Mouse (Mus musculus) retina, embryonic 14.5 days (tissue): ENCODE measurements at regions not wholly inside any gene's neighbourhood (a gene's known extent, or its start where the extent isn't known, plus 50 kb on each side); places are given as distances from the start of the nearest gene placed in this dataset.

Experiments used
- DNase-seq: peaks from one replicate; pipeline ENCODE4 v3.0.0-alpha.2; 2015; ENCODE audit warnings: low spot score

- no peak for DNase-seq
Measured at GRCm38 (mm10) chr1:76676836-76677235, 838.1 kb downstream of the Epha4 start.

DNA sequence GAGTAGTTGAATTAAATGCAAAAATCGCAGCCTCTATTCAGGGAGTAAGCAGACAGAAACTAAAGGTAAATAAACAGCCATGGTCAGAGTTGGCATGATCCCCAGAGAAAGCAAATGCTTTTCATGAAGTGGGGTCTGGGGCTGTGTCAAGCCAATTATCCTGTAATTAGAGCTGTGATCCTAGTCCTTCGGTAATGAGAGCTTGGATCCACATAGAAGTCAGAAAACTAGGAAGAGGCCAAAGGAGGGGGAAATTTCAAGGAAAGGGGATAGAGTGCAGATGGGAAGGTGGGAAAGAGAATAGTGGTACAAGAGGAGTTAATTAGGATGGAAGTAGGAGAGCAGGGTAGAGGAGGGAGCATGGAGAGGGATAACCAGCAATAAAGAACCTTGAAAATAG lies 809.3 kb downstream of the Epha4 start:
- peak; percentile 5 for DNase-seq

GRCm38 (mm10) chr1:76717639-76718292 lies 797.1 kb downstream of the Epha4 start:
- DNase-seq = no peak

GRCm38 (mm10) chr1:76724453-76724852 lies 790.4 kb downstream of the Epha4 start:
- DNase-seq = no peak

DNA sequence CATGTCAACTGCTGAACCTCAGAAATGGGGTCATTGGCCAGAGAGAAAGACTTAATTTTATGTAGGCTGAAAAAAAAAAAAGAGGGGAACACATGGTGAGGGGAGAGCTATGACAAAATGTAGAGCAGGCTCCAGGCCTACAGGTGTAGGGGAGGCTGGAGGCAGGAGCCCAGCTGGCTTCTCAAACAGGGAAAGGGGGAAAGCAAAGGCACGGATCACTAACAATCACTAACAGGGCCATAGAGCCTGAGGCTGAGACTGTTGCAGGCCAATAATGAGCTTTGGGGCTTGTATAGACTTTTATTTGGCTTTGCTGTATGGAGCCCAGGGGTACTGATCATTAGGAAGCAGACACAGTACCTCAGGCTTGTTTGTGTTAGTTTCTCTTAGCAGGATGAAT lies 777.9 kb downstream of the Epha4 start:
- no peak for DNase-seq

- no peak for DNase-seq
Measured at GRCm38 (mm10) chr1:76737663-76738062, 777.2 kb downstream of the Epha4 start.

GRCm38 (mm10) chr1:76772694-76773093 lies 742.2 kb downstream of the Epha4 start:
- DNase-seq = no peak

DNA sequence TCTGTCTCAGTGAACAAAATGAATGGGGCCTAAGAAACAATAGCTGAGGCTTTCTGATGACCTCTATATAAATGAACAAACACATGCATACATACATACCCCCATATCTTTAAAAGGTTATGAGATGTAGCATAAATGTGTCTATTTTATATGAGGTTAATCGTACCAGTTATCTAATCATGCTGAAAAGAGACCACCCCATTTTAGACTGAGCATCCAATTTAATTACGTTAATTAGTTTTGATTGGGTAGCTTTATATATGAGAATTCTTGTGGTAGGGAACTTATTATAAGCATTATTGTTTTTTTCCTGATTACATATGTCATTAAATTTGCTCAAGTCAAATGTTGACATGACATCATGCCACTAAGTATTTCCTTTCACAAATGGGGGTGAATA lies 728.0 kb downstream of the Epha4 start:
- DNase-seq = peak; percentile 82

DNA sequence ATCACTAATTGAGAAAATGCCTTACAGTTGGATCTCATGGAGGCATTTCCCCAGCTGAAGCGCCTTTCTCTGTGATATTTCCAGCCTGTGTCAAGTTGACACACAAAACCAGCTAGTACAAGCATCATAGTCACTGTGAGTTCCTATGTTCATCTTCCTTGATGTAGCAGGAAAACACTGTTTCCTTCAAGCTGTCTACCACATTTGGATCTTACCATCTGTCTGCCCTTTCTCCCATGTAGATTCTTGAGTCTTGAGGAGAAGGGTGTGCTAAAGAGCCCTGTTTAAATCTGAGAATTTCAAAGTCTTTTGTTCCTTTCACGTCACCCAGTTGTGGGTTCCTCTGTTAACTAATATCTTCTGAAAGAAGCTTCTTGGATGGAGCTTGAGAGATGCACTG lies 721.5 kb downstream of the Epha4 start:
- no peak for DNase-seq

GRCm38 (mm10) chr1:76819906-76820305 lies 695.0 kb downstream of the Epha4 start:
- DNase-seq = no peak

DNA sequence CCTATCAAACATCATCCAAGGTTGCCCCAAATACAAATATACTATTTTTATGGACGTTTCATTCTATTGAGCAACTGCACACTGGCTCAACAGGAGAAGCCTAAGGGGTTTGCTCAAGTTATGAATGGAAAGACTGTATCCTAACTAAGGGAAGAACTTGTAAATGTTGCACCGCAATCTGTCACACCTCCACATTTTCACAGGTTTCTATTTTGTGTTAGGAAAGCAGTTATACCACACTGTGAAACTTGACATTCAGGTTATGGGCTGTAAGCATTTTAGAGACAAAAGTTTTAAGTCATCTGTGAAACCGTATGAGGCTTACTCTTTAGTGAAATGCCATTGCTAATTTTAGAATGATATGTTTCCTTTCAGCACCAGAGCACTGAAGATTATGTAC lies 693.3 kb downstream of the Epha4 start:
- DNase-seq = no peak

- no peak for DNase-seq
Measured at GRCm38 (mm10) chr1:76829690-76830089, 685.2 kb downstream of the Epha4 start.

DNA sequence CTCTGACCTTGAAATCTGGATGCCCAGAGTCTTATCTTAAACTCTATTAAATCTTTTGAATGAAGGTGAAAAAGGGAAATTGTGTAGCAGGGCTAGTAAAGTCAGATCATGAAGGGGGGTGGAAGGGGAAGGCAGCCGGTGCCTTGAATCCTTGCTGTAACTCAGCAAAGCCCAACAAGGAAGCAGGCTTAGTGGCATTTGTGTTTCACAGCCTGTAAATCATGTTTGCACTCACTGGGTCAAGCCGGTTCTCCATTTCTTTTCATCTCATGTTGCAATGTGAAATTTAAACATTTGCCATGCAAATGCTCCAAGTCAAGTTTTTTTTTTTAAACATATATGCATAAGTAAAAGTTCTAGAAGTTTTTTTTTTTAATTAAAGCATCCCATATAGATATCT lies 682.6 kb downstream of the Epha4 start:
- DNase-seq = no peak

- DNase-seq = no peak
Measured at GRCm38 (mm10) chr1:76835028-76835683, 679.7 kb downstream of the Epha4 start.

GRCm38 (mm10) chr1:76849346-76849745 lies 665.5 kb downstream of the Epha4 start:
- DNase-seq = peak; percentile 25

DNA sequence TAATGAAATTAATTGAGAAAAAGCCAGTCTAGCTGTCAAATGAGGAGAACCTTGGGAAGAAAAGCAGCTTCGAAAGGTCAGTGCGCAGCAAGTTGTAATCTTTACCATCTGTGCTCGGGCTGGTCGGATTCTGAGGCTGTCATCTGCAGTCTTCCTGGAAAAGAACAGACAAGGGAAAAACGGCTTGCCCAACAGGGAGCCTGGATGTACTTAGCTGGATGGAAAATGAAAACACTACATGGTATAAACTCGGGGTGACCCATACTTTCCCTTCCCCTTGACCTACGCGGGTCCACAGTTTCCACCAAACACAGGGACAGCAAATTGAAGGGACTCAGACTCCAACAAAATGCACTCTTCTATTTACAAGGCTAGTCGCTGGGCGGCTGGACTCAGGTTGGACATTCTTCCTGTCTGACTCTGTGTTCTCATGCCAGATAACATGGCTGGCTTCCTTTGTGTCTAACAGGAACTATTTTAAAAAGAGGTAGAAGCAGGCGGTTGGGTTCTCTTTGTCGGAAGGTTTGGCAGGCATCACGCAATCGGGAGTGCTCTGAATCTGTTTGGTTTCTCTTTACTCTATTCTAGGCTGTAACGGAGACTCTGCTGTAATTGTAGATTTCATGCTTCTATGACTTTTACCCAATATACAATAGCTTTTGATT lies 648.5 kb downstream of the Epha4 start:
- DNase-seq = no peak

- DNase-seq = no peak
Measured at GRCm38 (mm10) chr1:76873207-76873606, 641.7 kb downstream of the Epha4 start.

- no peak for DNase-seq
Measured at GRCm38 (mm10) chr1:76880111-76880782, 634.6 kb downstream of the Epha4 start.

DNA sequence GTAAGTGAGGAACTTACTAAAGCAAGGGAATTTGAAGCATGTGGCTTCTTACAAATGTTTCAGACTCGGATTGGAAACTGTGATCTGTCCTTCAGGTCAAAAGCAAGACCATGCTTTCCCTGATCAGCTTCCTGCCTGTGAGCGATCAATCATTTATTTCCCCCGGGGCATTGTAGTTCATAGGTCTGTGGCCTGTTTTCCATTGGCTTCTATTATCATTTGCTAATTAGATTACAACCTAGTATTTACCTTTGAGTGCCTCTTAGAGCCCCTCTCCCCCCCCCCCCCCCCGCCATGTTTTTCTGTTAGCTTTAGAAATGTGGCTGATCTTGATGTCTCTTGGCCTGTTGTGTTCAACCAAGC lies 634.1 kb downstream of the Epha4 start:
- no peak for DNase-seq

DNA sequence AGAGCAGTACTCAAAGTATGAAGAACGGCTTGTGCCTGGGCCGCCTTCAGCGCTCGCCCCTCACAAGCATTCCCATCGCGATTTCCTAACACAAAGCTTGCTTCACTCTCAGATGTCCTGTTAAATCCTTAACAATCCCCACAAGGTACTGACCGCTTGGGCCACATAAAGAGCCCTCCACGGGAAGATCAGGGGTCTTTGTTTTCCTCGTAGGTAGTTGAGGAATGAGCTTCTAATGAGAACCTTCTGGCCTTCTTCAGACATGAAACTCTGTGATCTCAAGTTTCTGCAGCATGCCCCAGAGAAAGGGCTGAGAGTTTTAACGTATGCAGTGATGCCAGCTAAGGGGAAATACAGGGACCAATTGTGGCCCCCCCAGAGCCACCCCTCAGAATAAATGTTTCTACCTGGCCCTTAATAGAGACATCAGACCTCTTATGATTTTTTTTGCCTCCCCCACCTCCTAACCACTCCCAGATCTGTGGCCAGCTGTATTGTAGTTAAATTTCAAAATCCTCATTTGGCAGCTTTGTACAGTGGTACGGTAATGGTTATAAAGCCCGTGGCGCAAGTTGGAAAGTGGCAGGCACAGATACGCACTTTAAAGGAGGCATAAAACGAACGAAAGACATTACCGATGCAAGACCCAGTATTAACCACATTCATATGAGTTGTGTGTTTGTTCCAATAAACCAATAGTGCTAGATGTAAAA lies 618.6 kb downstream of the Epha4 start:
- DNase-seq = no peak

GRCm38 (mm10) chr1:76897431-76897830 lies 617.5 kb downstream of the Epha4 start:
- no peak for DNase-seq

- no peak for DNase-seq
Measured at GRCm38 (mm10) chr1:76911472-76911871, 603.4 kb downstream of the Epha4 start.
